Mouse (Mus musculus) liver, embryonic 11.5 days (tissue): ENCODE results near the gene Gpr63. TPM values are rescaled to one million over a fixed set of nuclear protein-coding genes. Genes with fewer than 3 reads are reported as not detected.
"Not testable (repeated sequence)": the region's sequence is repeated elsewhere in the genome, so short reads cannot be mapped to it uniquely, and the experiment has no call there.

Source experiments
- ATAC-seq: fragments of 200-750 bp; cut with Nextera tagmentation; replicated peaks from 2 replicates; pipeline ENCODE4 v1.8.0; 2017; ENCODE audit warnings: moderate number of reproducible peaks, mild to moderate bottlenecking, moderate TSS enrichment, moderate library complexity; ENCODE audit not compliant: low FRiP score
- DNase-seq: peaks from one replicate; pipeline ENCODE4 v3.0.0-alpha.2; 2017; ENCODE audit warnings: low spot score
- H3K27ac ChIP-seq: fragments of 300-500 bp; sonication (generic); 2 replicates; pipeline ENCODE4 v1.5.1; 2014; ENCODE audit warnings: mild to moderate bottlenecking, low read depth, low read length, control low read depth
- H3K27me3 ChIP-seq: fragments of 300-500 bp; sonication (generic); replicated peaks from 2 replicates; pipeline ENCODE4 v1.6.1; 2014; ENCODE audit warnings: low read length, mixed read lengths; ENCODE audit not compliant: control insufficient read depth, insufficient read depth
- H3K36me3 ChIP-seq: fragments of 300-500 bp; sonication (generic); 2 replicates; pipeline ENCODE4 v1.6.1; 2014; ENCODE audit warnings: mild to moderate bottlenecking, low read length, moderate library complexity, mixed read lengths; ENCODE audit not compliant: control insufficient read depth, insufficient read depth
- H3K4me1 ChIP-seq: fragments of 300-500 bp; sonication (generic); replicated peaks from 2 replicates; pipeline ENCODE4 v1.6.1; 2014; ENCODE audit warnings: low read length, mixed read lengths; ENCODE audit not compliant: control insufficient read depth, insufficient read depth
- H3K4me2 ChIP-seq: fragments of 300-500 bp; sonication (generic); 2 replicates; pipeline ENCODE4 v1.6.1; 2014; ENCODE audit warnings: mild to moderate bottlenecking, control low read depth, moderate library complexity
- H3K4me3 ChIP-seq: fragments of 300-500 bp; sonication (generic); 2 replicates; pipeline ENCODE4 v1.5.1; 2014; ENCODE audit warnings: low read depth, low read length, control low read depth
- H3K9ac ChIP-seq: fragments of 300-500 bp; sonication (generic); 2 replicates; pipeline ENCODE4 v1.6.1; 2014; ENCODE audit warnings: low read depth, low read length, control low read depth
- H3K9me3 ChIP-seq: fragments of 300-500 bp; sonication (generic); 2 replicates; pipeline ENCODE4 v1.6.1; 2016; ENCODE audit warnings: low read length, inconsistent platforms, mixed read lengths; ENCODE audit not compliant: control insufficient read depth
- WGBS: fragments of 180-500 bp; shearing (Covaris S2); extraction: QIAGEN DNeasy Blood & Tissue Kit; methylation state at CpG from one replicate; pipeline ENCODE4 v1.1.7; 2014; 5-methylcytosine and 5-hydroxymethylcytosine counted together
- polyA plus RNA-seq: library from polyadenylated mRNA; unstranded; fragments of >200 nt; fragmentation: Nextera tagmentation; extraction: Ambion mirVana; gene quantifications from 2 replicates; pipeline ENCODE4 v1.2.1, GENCODE M21; 2014

Gene Gpr63
- polyA plus RNA-seq, 1 experiment from 2014 or later, result 1.2 TPM

- WGBS, result 64% methylated on average over 4 of the region's 4 CpGs
Observed at GRCm38 (mm10) chr4:24978589-24978988, 12.4 kb downstream of the Gpr63 start.

GRCm38 (mm10) chr4:24985612-24986011 is 19.4 kb downstream of the Gpr63 start:
- H3K4me3 ChIP-seq, result no peak overlapping the region
- no peaks in the 10 kb centered on the region for H3K36me3 ChIP-seq
- WGBS, result 87% methylated on average over 5 of the region's 5 CpGs
- no peaks in the 10 kb centered on the region for H3K9me3 ChIP-seq
- DNase-seq (no peak), ATAC-seq (no peak)
- no peaks in the 10 kb centered on the region for H3K4me1 ChIP-seq
- H3K27me3 ChIP-seq, result no peaks in the 10 kb centered on the region
- H3K4me2 ChIP-seq, result no peak overlapping the region
- no peak overlapping the region for H3K9ac ChIP-seq
- no peak overlapping the region for H3K27ac ChIP-seq

More at GRCm38 (mm10) chr4:24978589-24978988, 12.4 kb downstream of the Gpr63 start:
- Histone ChIP-seq H3K27me3 (no peaks in the 10 kb centered on the region), H3K4me2 (no peak overlapping the region), H3K4me1 (no peaks in the 10 kb centered on the region), H3K27ac (no peak overlapping the region), H3K9me3 (no peaks in the 10 kb centered on the region), H3K4me3 (no peak overlapping the region), H3K36me3 (no peaks in the 10 kb centered on the region), H3K9ac (no peak overlapping the region)
- DNase-seq (no peak), ATAC-seq (no peak)

GRCm38 (mm10) chr4:24991475-24991874 is 25.3 kb downstream of the Gpr63 start:
- no peak for ATAC-seq
- no peak overlapping the region for H3K4me2 ChIP-seq
- H3K27ac ChIP-seq, result no peak overlapping the region
- no peaks in the 10 kb centered on the region for H3K4me1 ChIP-seq
- WGBS, result 88% methylated on average over 2 of the region's 2 CpGs
- no peaks in the 10 kb centered on the region for H3K27me3 ChIP-seq
- no peak overlapping the region for H3K4me3 ChIP-seq
- no peaks in the 10 kb centered on the region for H3K36me3 ChIP-seq
- H3K9ac ChIP-seq, result no peak overlapping the region
- H3K9me3 ChIP-seq, result no peaks in the 10 kb centered on the region
- no peak for DNase-seq

GRCm38 (mm10) chr4:25009328-25009727 is 43.1 kb downstream of the Gpr63 start:
- H3K36me3 ChIP-seq, ATAC-seq, H3K4me1 ChIP-seq, H3K9ac ChIP-seq, H3K27me3 ChIP-seq, H3K4me2 ChIP-seq, H3K4me3 ChIP-seq, H3K27ac ChIP-seq, DNase-seq, H3K9me3 ChIP-seq: not testable (repeated sequence)
- WGBS, result 81% methylated on average over 8 of the region's 8 CpGs

GRCm38 (mm10) chr4:25011780-25012179 is 45.6 kb downstream of the Gpr63 start:
- DNase-seq (no peak), ATAC-seq (no peak)
- WGBS, result 76% methylated on average over 5 of the region's 5 CpGs
- no peak overlapping the region for H3K4me3 ChIP-seq
- no peak overlapping the region for H3K27ac ChIP-seq
- no peaks in the 10 kb centered on the region for H3K9me3 ChIP-seq
- H3K4me2 ChIP-seq, result no peak overlapping the region
- no peaks in the 10 kb centered on the region for H3K4me1 ChIP-seq
- H3K9ac ChIP-seq, result no peak overlapping the region
- no peaks in the 10 kb centered on the region for H3K36me3 ChIP-seq
- H3K27me3 ChIP-seq, result no peaks in the 10 kb centered on the region

GRCm38 (mm10) chr4:25012726-25013125 is 46.5 kb downstream of the Gpr63 start:
- no peak overlapping the region for H3K27ac ChIP-seq
- 85% methylated on average over 3 of the region's 3 CpGs for WGBS
- DNase-seq, result no peak
- H3K36me3 ChIP-seq, result no peaks in the 10 kb centered on the region
- H3K9ac ChIP-seq, result no peak overlapping the region
- no peak overlapping the region for H3K4me2 ChIP-seq
- H3K4me3 ChIP-seq, result no peak overlapping the region
- no peaks in the 10 kb centered on the region for H3K27me3 ChIP-seq
- no peak for ATAC-seq
- no peaks in the 10 kb centered on the region for H3K9me3 ChIP-seq
- no peaks in the 10 kb centered on the region for H3K4me1 ChIP-seq

- Histone ChIP-seq H3K4me2 (no peak overlapping the region), H3K9me3 (no peaks in the 10 kb centered on the region), H3K4me1 (no peaks in the 10 kb centered on the region), H3K27ac (no peak overlapping the region), H3K27me3 (no peaks in the 10 kb centered on the region), H3K9ac (no peak overlapping the region), H3K4me3 (no peak overlapping the region), H3K36me3 (no peaks in the 10 kb centered on the region)
- WGBS, result 75% methylated on average over 2 of the region's 2 CpGs
- DNase-seq (no peak), ATAC-seq (no peak)
Observed at GRCm38 (mm10) chr4:25015017-25015655, 48.9 kb downstream of the Gpr63 start.

GRCm38 (mm10) chr4:25028252-25028651 is 62.0 kb downstream of the Gpr63 start:
- no peak overlapping the region for H3K27ac ChIP-seq
- no peaks in the 10 kb centered on the region for H3K27me3 ChIP-seq
- H3K4me1 ChIP-seq, result no peaks in the 10 kb centered on the region
- no peak for DNase-seq
- no peaks in the 10 kb centered on the region for H3K36me3 ChIP-seq
- no peak overlapping the region for H3K4me2 ChIP-seq
- WGBS, result 90% methylated on average over 2 of the region's 2 CpGs
- ATAC-seq, result no peak
- H3K9me3 ChIP-seq, result no peaks in the 10 kb centered on the region
- no peak overlapping the region for H3K4me3 ChIP-seq
- H3K9ac ChIP-seq, result no peak overlapping the region

- 46% methylated on average over 1 of the region's 1 CpGs for WGBS
- ATAC-seq, result no peak
- no peak for DNase-seq
- Histone ChIP-seq H3K4me1 (no peaks in the 10 kb centered on the region), H3K4me2 (no peak overlapping the region), H3K36me3 (no peaks in the 10 kb centered on the region), H3K4me3 (no peak overlapping the region), H3K9me3 (no peaks in the 10 kb centered on the region), H3K9ac (no peak overlapping the region), H3K27ac (no peak overlapping the region), H3K27me3 (no peaks in the 10 kb centered on the region)
Observed at GRCm38 (mm10) chr4:25028752-25029151, 62.5 kb downstream of the Gpr63 start.
